Mouse (Mus musculus) heart, adult 2 months (tissue): ENCODE measurements at regions not wholly inside any gene's neighbourhood (a gene's known extent, or its start where the extent isn't known, plus 50 kb on each side); places are given as distances from the start of the nearest gene placed in this dataset.

Source experiments
- DNase-seq, 2 experiments: peaks; one replicate each; pipeline ENCODE4 v3.0.0; 2021
- H3K27ac ChIP-seq: fragments of 200-600 bp; 2 replicates; pipeline ENCODE4 v1.8.1; 2022
- H3K27me3 ChIP-seq: fragments of 200-500 bp; 2 replicates; pipeline ENCODE4 v1.6.1; 2012; ENCODE audit warnings: mild to moderate bottlenecking, low read length, inconsistent platforms, mixed read lengths; ENCODE audit not compliant: control insufficient read depth, insufficient read depth
- H3K36me3 ChIP-seq: fragments of 200-500 bp; 2 replicates; pipeline ENCODE4 v1.6.1; 2012; ENCODE audit warnings: low read length, inconsistent platforms; ENCODE audit not compliant: control insufficient read depth, insufficient read depth
- H3K4me1 ChIP-seq: fragments of 200-500 bp; 2 replicates; pipeline ENCODE4 v1.6.1; 2011; ENCODE audit warnings: low read length; ENCODE audit not compliant: control insufficient read depth, insufficient read depth
- H3K4me3 ChIP-seq: fragments of 200-600 bp; 2 replicates; pipeline ENCODE4 v1.8.1; 2022
- H3K79me2 ChIP-seq: fragments of 200-500 bp; replicated peaks from 2 replicates; pipeline ENCODE4 v1.6.1; 2012; ENCODE audit warnings: mild to moderate bottlenecking, inconsistent platforms, low read length, moderate library complexity, mixed read lengths; ENCODE audit not compliant: control insufficient read depth, insufficient read depth
- H3K9ac ChIP-seq: fragments of 200-500 bp; 2 replicates; pipeline ENCODE4 v1.6.1; 2012; ENCODE audit warnings: low read depth, mild to moderate bottlenecking, control low read depth, inconsistent platforms, low read length, mixed read lengths
- CTCF ChIP-seq: fragments of 200-600 bp; IDR thresholded peaks from 2 replicates; pipeline ENCODE4 v1.8.1; 2022; ENCODE audit warnings: antibody characterized with exemption, mild to moderate bottlenecking, moderate library complexity
- EP300 ChIP-seq: fragments of 200-500 bp; IDR thresholded peaks from 2 replicates; pipeline ENCODE4 v1.6.1; 2011; ENCODE audit warnings: low read depth, low read length, control low read depth; ENCODE audit not compliant: insufficient read depth
- POLR2A ChIP-seq: fragments of 200-500 bp; IDR thresholded peaks from 2 replicates; pipeline ENCODE4 v1.6.1; 2011; ENCODE audit warnings: mild to moderate bottlenecking, low read depth, low read length, control low read depth; ENCODE audit not compliant: insufficient read depth
- WGBS: fragments of 180-500 bp; shearing (Covaris S2); methylation state at CpG from one replicate; pipeline ENCODE4 v1.1.7; 2018; 5-methylcytosine and 5-hydroxymethylcytosine counted together
- intact Hi-C: fragments of 180-260 bp; cut with DNase I; formaldehyde crosslinking; loops from one replicate; pipeline ENCODE4 v1.15.1; 2025

GRCm38 (mm10) chr12:105911556-105911955, 98.5 kb upstream of the Vrk1 start:
- Histone ChIP-seq H3K27ac (no peak overlapping the region), H3K27me3 (no peaks in the 10 kb centered on the region), H3K4me3 (no peak overlapping the region), H3K79me2 (no peaks in the 10 kb centered on the region), H3K36me3 (no peaks in the 10 kb centered on the region), H3K9ac (no peak overlapping the region), H3K4me1 (no peaks in the 10 kb centered on the region)
- intact Hi-C loops: no loop called here
- TF ChIP-seq CTCF (no peak), EP300 (no peak), POLR2A (no peak)
- no peak for DNase-seq
- WGBS: 59% methylated on average over 9 of the region's 9 CpGs

- H3K36me3 ChIP-seq: no peaks in the 10 kb centered on the region
- 88% methylated on average over 10 of the region's 10 CpGs for WGBS
- no peak for TF ChIP-seq POLR2A
- TF ChIP-seq CTCF: no peak
- TF ChIP-seq EP300: no peak
- H3K79me2 ChIP-seq: no peaks in the 10 kb centered on the region
- no peaks in the 10 kb centered on the region for H3K4me1 ChIP-seq
- no peak for DNase-seq
- H3K4me3 ChIP-seq: no peak overlapping the region
- no peaks in the 10 kb centered on the region for H3K27me3 ChIP-seq
- no peak overlapping the region for H3K27ac ChIP-seq
- intact Hi-C loops: no loop called here
- no peak overlapping the region for H3K9ac ChIP-seq
These were observed 92.6 kb upstream of the Vrk1 start for GRCm38 (mm10) chr12:105917388-105917963.

GRCm38 (mm10) chr12:105918775-105919174, 91.3 kb upstream of the Vrk1 start:
- intact Hi-C loops: no loop called here
- no peak overlapping the region for H3K4me3 ChIP-seq
- no peaks in the 10 kb centered on the region for H3K4me1 ChIP-seq
- DNase-seq: no peak
- H3K27ac ChIP-seq: no peak overlapping the region
- TF ChIP-seq EP300: no peak
- no peak for TF ChIP-seq POLR2A
- TF ChIP-seq CTCF: no peak
- H3K79me2 ChIP-seq: no peaks in the 10 kb centered on the region
- H3K27me3 ChIP-seq: no peaks in the 10 kb centered on the region
- 64% methylated on average over 12 of the region's 12 CpGs for WGBS
- no peak overlapping the region for H3K9ac ChIP-seq
- no peaks in the 10 kb centered on the region for H3K36me3 ChIP-seq

GRCm38 (mm10) chr12:105927210-105927609, 82.8 kb upstream of the Vrk1 start:
- 94% methylated on average over 7 of the region's 7 CpGs for WGBS

GRCm38 (mm10) chr12:105929456-105929921, 80.5 kb upstream of the Vrk1 start:
- Histone ChIP-seq H3K27me3 (no peaks in the 10 kb centered on the region), H3K9ac (no peak overlapping the region), H3K4me1 (no peaks in the 10 kb centered on the region), H3K27ac (no peak overlapping the region), H3K79me2 (no peaks in the 10 kb centered on the region), H3K36me3 (no peaks in the 10 kb centered on the region), H3K4me3 (no peak overlapping the region)
- WGBS: 35% methylated on average over 12 of the region's 12 CpGs
- intact Hi-C loops: no loop called here
- TF ChIP-seq EP300 (no peak), POLR2A (no peak), CTCF (no peak)
- DNase-seq: no peak

More at GRCm38 (mm10) chr12:105927210-105927609, 82.8 kb upstream of the Vrk1 start:
- Histone ChIP-seq H3K79me2 (no peaks in the 10 kb centered on the region), H3K9ac (no peak overlapping the region), H3K27ac (no peak overlapping the region), H3K4me1 (no peaks in the 10 kb centered on the region), H3K4me3 (no peak overlapping the region), H3K36me3 (no peaks in the 10 kb centered on the region), H3K27me3 (no peaks in the 10 kb centered on the region)
- intact Hi-C loops: no loop called here
- TF ChIP-seq POLR2A (no peak), CTCF (peak; percentile 22)
- DNase-seq: no peak

- Histone ChIP-seq H3K79me2 (no peaks in the 10 kb centered on the region), H3K4me3 (no peak overlapping the region), H3K36me3 (no peaks in the 10 kb centered on the region), H3K27me3 (no peaks in the 10 kb centered on the region), H3K4me1 (no peaks in the 10 kb centered on the region), H3K9ac (no peak overlapping the region), H3K27ac (no peak overlapping the region)
- intact Hi-C loops: no loop called here
- TF ChIP-seq CTCF: no peak
- no peak for TF ChIP-seq EP300
- TF ChIP-seq POLR2A: no peak
- WGBS: 8% methylated on average over 22 of the region's 22 CpGs
- no peak for DNase-seq
These were observed 74.6 kb upstream of the Vrk1 start for GRCm38 (mm10) chr12:105935441-105935880.
